ENCODE assay signal across 16 mouse cellular contexts in genomic region chr5:3973764-3974163, GRCm38 (mm10).
"Had no signal": no experiment of that assay in that cellular context is flagged by ENCODE, and none has a peak within 500 bp of the region (broad histone marks: within the 10 kb centered on the region; RNA-seq: fewer than 3 reads in every experiment).

No protein-coding gene starts in this region.

- H3K4me1 ChIP-seq: neural tube, embryonic 13.5 days; neural tube, embryonic 15.5 days; stomach, embryonic 15.5 days had no signal

- H3K4me3 ChIP-seq: neural tube, embryonic 13.5 days; neural tube, embryonic 15.5 days; stomach, embryonic 15.5 days had no signal

- H3K4me2 ChIP-seq: neural tube, embryonic 13.5 days; neural tube, embryonic 15.5 days; stomach, embryonic 15.5 days had no signal

- DNase-seq: retina, postnatal 1 day; right cerebral cortex, adult 18-20 months; right cerebral cortex, postnatal 14 days; right cerebral cortex, postnatal 25 days; right cerebral cortex, postnatal 4 days; spleen, adult 18-20 months; thymus, adult 18-20 months; thymus, adult 2 months; thymus, postnatal 14 days; thymus, postnatal 25 days; thymus, postnatal 36 days; thymus, postnatal 4 days had no signal

- H3K9ac ChIP-seq: neural tube, embryonic 13.5 days; neural tube, embryonic 15.5 days; stomach, embryonic 15.5 days had no signal

- H3K9me3 ChIP-seq: neural tube, embryonic 13.5 days; neural tube, embryonic 15.5 days; stomach, embryonic 15.5 days had no signal

- H3K27me3 ChIP-seq: neural tube, embryonic 13.5 days; neural tube, embryonic 15.5 days; stomach, embryonic 15.5 days had no signal

- H3K27ac ChIP-seq: neural tube, embryonic 13.5 days; neural tube, embryonic 15.5 days; stomach, embryonic 15.5 days; stomach, postnatal 0 days had no signal
